Mouse (Mus musculus) heart, adult 11 months (tissue): ENCODE measurements around the gene Tdrd3.

Experiments
- DNase-seq: peaks from one replicate; pipeline ENCODE4 v3.0.0; 2022

Tdrd3 gene

DNA sequence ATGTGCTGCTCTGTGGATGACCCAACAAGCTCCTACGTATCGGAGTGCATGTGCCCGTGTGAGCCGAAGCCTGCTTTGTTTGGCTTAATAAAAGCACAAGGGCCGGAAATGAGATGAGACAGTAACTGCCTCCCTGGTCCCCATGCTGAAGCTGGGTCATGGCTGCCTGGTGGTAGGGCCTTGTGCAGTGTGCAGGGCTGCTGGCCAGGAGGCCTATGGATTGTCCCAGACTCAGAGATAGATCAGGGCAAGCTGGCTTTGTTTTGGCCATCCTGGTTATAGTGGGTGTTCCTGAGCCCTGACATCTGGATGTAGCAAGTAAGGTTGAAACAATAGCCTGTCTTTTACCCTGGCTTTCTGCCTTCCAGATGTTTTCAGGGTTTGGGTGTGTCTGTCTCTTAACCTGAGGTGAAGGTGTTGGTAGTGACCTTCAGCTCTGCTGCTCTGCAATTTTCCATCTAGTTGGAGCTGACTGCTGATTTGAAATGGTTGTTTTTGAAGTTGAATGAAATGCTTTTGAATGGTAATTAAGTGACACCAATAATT lies 39.3 kb downstream of the Tdrd3 start:
- DNase-seq, result peak; percentile 79

DNA sequence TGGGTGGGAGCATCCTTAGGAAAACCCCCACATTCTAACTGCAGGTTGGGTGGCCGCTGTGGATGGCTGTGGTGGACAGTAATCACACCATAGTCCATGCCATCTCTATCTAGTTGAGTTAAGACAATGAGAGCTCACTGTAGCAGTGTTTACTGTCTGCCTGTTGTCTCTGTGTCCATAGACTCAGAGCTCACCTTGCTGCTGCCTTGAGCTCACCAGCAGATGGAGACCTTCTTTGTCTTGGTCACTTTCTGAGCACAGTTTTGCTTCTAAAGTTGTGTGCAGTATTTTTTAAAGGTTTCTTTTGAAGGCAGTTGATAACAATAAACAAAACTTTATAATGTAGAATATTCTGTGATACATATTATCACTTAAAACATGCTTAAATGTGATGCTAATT lies 43.3 kb downstream of the Tdrd3 start:
- no peak for DNase-seq

DNA sequence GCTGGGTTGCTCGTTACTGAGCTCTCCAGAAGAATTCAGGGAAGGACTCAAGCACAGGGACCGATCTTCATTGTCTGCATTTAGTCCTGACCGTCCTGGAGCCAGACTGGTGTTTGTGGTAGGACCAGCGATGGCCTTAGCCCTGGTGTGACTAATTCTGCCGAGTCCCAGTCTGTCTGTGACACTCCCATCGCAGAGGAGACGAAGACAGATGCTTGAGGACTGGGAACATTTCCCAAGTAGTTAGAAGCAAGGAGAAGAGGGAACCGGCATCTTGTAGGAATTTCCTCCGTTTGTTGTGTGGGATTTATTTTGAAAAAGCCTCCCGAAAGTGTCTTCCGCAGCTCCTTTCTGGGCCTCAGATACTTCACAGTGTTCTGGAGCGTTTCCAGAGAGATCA lies 45.1 kb downstream of the Tdrd3 start:
- peak; percentile 90 for DNase-seq

DNA sequence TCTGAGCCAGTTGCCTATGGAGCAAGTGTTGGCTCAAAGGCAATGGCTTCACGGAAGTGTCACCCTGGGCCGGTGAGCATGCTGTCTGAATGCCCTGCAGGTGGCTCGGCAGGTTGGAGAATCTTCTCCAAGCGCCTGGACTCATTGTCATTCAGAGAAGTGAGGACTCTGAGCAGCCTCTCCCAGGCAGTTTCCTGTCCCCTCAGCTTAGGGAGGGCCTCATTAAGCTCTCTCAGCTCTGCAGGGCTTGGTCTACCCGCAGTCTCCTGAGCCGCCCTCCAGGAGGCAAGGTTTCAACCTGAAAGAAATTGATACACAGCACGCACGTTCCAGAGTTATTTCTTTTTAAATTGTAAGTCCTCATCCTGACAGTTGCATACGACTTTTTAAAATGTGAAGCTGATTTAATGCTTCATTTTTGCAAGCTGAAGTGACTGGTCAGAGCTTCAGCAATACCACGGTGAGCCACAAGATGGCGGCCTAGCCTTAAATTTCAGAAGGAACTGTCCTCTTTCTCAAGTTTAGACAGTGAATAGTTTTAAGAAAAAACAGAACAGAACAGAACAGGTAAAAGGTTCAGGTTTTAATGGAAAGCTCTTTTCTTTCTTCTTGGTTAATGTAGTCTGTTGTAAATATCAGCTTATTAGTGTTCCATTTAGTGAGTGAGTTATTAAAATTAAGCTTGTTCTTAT lies 47.7 kb downstream of the Tdrd3 start:
- DNase-seq, result no peak

DNA sequence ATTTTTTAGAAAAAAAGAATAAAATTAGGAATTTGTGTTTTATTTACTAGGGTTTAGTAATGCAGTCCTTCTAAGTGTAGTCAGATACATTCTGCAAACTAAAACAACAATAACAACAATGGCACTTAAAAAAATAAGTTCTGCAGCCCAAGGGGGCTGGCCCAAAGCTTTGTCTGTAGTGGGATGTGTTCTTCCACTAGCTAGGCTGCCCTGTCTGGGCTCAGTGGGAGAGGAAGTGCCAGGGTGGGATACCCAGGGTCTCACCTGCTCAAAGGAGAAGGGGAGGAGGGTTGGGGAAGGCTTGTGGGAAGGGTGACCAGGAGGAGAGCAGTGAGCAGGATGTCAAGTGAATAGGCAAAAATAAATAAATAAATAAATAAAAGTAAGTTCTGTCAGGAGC lies 48.2 kb downstream of the Tdrd3 start:
- DNase-seq, result no peak

DNA sequence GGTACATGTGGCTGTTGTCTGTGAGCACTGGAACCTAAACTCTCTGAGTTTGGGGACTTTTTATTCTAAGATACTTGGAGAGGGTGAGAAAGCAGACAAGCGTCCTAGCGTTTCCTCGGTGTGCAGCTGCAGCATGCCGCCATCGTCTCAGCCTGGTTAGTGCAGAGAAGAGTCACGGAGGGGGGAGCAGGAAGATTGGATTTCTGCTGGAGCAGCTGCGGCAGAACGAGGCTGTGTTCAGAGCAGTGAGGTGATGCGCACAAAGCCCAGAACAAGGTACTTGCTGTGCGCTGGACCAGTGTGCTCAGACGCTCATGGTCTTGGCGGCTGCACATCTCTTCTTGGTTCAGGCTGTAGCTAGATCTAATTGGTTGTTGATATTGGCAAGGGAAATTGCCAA lies 51.1 kb downstream of the Tdrd3 start:
- DNase-seq, result no peak

DNA sequence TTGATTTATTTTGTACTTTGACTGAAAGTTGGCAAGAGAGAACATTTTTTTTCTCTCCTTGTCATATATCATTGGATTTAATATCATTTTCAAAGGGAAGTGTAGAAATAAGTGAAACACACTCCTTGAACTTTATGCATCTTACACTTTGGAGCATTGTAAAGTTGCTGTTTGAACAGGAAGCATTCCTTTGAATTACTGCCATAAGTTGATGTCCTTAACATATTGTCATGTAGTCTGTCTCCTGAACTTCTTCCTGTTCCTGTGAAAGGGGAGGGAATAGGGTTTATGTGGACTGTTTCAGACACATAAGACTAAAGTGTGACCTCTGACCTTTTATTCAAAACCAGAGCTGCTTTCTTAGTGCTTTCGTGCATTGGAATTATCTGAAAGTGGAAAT lies 55.1 kb downstream of the Tdrd3 start:
- no peak for DNase-seq

DNA sequence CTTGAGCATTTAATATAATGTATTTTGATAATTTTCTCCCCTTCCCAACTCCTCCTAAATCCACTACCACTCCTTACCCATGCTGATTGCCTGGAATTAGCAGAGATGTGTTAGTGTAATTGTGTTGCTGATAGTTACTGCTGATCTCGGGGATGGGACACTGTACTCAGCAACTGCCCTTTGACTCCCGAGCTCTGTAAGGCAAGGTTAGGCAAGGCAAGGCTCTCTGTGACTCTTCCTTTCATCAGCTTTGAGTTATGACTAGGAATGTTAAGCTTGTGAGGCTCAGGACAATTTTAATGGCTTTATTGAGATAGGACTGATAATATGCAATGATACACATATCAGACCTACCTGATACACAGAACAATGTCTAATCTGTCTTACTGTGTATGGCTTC lies 56.3 kb downstream of the Tdrd3 start:
- DNase-seq, result no peak

DNA sequence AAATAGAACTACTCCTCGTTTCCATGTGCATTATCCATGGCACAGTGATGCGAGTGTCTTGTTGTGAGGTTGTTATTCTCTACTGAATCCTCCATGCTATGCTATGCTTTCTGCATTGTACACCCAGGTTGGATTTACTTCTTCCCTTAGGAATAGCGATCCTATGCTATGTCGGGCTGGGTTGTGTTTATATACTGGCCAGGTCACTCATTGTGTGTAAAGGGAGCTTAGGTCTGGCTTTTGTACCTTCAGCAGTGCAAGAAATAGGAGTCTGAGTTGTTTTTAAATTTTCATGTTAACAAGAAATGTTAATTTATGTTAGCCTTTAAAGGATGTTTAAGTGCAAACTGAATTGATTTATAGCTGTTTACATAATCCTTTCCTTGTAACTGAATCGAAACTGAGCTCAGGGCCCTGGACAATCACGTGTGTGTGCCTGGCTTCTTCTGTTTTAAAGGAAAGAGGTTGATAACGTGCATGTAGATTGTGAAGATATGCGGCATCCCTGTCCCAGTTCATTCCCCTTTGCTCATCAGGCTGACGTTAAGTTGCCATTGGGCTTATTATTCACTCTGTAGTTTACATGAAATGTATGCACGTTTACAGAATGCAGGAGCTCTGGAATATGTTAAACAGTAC lies 59.4 kb downstream of the Tdrd3 start:
- DNase-seq, result no peak

DNA sequence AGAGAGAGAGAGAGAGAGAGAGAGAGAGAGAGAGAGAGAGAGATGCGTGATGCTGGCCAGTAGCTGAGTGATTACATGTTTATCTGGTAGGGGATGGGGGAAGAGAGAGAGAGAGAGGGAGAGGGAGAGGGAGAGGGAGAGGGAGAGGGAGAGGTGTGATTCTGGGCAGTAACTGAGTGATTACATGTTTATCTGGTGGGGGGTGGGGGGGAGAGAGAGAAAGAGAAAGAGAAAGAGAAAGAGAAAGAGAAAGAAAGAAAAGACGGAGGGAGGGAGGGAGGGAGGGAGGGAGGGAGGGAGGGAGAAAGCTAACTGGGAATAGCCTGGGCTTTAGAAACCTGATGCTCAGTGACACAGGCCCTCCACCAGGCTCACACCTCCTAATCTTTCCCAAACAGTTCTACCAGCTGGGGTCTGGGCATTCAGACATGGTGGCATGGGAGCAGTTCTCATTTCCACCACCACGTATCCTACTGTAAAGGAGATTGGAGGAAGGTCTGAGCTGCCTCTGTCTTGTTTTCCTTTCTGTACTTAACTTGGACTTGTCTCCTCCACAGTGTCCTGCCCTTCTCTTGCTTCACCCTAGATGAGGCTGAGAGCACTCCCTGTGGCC lies 62.0 kb downstream of the Tdrd3 start:
- peak; percentile 89 for DNase-seq

DNA sequence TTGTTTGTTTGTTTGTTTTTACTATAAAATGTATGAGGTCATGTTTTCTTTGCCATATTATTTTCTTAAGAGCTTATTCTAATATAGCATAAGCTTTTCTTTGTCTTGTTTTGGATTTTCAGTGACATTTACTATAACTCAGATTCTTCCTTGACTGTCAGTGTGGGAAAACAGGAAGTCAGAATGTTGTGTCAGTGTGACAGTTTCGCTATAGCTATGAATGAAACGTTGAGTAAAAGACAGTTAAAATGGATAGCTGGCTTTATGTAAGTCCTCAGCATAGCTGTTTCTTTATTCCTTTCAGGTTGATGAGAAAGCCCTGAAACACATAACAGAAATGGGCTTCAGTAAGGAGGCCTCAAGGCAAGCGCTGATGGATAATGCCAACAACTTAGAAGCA lies 69.4 kb downstream of the Tdrd3 start:
- DNase-seq, result no peak

DNA sequence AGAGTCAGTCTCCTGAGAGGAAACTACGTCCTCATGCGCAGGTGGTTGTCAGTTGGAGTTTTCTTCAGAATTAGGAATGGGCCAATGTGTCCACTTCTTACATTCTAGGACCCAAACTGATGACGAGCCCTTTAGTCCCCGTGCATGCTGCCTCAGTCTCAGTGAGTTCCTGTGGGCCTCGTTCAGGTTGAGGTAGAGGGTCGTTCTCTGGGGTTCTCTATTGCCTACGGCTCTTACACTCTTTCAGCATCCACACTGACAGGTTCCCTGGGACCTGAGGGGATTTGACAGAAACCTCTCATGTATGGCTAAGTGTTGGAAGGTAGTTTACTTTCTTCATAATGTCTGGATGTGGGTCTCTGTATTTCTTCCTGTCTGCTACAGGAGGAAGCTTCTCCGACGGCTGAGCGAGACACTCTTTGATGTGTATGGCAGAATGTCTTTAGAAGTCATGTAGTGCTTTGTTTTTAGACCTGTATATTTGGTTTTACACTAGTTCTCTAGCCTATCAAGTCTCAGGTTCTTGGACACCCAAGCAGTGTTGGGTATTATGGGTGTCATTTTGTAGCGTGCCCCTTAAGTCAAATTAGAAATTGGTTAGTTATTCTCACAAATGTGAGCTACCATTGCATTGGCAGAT lies 81.6 kb downstream of the Tdrd3 start:
- DNase-seq, result peak; percentile 85

DNA sequence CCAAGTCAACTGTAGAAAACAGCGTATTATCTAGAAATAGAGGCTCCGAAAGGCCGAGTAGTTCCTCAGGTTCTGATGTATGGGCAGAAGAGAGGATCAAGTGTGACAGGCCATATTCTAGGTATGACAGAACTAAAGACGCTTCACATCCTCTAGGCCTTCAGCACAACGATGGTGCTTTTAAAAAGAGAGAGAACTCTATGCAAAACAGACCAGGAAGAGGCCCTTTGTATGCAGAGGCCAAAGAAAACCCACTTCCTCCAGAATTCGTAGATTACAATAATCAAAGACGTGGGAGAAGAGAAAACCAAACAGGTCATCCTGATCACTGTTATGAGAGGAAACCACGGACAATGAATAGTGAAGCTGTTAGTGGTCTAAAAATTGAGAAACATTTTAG lies 89.5 kb downstream of the Tdrd3 start:
- no peak for DNase-seq

DNA sequence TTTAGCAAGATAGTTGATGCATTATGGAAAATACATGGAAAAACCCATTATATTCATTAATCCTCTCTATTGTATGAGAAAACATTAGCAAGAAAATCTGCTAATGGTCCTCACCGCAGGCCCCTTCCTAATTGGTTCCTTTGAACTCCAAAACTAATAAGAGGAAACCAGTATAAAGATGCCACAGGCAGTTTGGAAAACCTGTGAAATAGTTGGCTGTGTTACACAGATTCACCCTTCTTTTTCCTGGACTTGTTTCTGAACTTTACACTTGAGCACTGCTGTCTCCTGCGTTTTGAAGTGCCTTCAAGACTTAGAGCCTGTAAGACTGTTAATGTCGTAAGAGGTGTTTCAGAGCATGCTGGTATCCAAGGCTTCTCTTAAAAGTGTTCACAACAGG lies 98.8 kb downstream of the Tdrd3 start:
- no peak for DNase-seq

DNA sequence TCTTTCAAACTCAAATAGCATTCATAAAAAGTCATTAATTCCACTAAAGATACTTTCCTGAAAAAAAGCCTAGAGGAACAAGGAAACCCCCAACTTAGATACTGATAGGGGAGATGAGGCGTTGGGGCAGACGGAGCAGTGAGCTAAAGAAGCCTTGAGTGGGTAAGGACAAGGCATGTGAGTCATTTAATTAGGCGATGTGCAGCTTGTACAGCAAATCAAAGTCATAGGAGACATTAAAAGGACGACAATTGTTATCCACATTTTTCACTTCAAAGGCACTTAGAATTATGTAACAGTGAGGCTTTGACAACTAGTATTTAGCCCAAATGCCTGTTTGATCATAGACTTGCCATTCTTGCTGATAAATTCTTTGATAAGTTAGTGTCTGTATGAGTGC lies 100.9 kb downstream of the Tdrd3 start:
- no peak for DNase-seq

DNA sequence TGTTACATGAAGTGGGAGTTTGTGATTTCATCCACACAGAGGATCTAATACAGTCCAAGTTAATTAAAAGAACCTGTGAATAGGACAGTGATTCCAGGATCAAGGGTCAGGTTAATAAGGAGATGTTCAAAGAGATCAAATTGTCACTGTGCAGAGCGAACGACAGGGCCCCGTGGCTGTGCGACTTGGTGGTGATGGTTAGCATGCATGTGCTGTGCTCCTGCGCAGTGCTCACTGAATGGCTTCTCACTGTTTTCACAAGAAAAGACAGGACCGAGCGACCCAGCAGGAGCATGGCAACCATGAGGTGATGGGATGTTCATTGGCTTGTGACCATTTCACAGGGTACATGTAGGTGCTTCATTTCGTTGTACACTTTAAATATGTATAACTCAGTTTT lies 115.4 kb downstream of the Tdrd3 start:
- peak; percentile 64 for DNase-seq

DNA sequence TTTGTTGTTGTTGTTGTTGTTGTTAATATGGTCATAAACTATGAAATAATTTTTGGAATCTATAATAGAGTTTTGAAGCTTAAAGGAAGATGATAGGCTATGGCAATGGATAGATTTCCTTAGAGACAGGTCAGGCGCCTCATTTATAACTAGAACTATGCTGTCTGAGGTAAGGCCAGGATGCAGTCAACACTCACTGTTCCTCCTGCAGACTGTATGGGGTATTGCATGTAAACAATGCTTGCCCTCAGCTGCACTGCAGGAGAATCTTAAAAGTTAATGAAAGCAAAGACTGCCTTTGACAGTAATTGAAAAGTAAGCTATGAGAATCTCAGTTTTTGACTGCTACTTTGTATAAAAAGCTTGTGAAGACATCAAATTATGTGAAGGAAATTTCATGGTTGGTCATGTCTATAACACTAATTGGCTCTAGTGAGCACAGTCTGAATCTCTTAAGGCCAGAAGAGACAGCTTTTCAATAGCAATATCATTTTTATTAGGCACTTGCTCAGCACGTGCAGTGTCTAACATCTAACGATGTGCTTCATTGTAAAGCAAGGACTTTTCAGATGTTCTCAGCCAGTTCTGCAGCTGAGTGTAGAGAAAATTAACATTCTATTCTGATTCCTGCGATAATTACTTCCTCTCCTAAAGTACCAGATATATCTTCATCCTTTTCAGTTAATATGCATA lies 120.8 kb downstream of the Tdrd3 start:
- DNase-seq, result peak; percentile 33

DNA sequence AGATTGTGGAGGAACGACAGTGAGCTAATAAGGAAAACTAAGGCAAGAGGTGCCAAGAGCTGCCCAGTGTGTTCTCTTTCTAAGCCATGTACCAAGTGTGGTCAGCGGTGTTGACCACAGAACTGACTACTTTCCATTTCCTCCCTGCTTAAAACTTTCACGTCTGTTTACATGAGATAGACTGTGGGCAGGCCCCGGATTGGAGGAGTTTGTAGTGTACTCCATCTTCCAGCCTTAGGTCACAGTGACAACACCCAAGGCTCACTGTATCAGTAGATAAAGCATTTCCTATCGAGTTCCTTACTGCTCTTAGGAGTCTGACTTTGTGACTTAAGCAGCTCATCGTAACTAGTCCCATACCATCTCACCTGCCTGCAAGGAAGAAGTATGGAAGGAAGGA lies 133.5 kb downstream of the Tdrd3 start:
- peak; percentile 4 for DNase-seq

DNA sequence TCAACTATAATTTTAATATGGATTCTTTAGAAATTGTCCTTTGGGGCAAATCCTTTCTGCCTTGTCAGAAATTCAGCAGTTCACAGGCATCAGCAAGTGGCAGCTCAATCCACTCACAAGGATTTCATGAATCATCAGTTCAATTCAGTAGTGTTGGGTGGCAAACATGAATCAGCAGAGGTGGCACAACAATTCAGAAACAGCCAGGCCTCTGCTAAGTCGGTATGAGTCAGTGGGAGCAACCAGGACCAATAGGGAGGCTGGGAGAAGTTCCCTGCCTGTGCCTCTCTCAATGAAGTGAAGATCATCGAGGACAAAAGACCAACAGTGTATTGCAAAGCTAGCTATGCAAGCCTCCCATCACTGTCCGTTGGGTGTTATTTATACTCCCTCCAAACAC lies 135.8 kb downstream of the Tdrd3 start:
- no peak for DNase-seq

DNA sequence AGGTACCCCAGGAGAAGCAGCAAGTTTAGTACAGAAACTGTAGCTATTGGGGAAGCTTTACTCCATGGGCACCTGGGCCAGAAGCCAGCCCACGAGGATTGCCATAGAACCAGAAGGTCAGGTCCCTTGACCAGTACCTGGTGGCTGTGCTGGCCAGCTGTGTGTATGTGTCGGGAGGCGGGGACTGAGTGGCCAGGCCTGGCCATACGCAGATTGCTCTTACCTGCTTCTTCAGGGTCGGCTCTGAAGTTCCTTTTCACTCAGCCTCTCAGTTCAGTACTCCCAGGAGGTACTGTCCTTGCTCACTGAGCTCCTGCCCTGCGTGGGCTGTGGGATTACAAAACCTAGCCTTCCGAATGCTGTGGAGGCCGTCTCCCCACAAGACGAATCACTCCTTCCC lies 147.4 kb downstream of the Tdrd3 start:
- peak; percentile 83 for DNase-seq

DNA sequence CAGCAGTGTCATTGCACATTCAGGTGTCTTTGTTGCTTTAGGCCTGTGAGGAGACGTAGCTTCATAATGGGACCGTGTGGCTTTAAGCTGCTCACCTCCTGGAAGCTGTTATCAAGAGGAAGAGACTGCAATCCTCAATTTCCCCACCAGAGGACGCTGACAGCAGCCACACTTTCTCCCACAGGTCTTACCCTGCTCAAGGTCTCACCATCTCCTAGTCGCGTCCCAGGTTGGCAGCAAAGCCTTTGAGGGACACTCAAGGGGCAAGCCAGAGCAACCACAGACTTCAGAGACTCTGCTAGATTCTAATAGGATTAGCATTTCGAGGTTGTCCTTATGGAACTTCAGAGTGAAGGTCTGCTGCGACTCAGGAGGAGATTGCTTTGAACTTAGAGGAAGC lies 149.8 kb downstream of the Tdrd3 start:
- peak; percentile 59 for DNase-seq

DNA sequence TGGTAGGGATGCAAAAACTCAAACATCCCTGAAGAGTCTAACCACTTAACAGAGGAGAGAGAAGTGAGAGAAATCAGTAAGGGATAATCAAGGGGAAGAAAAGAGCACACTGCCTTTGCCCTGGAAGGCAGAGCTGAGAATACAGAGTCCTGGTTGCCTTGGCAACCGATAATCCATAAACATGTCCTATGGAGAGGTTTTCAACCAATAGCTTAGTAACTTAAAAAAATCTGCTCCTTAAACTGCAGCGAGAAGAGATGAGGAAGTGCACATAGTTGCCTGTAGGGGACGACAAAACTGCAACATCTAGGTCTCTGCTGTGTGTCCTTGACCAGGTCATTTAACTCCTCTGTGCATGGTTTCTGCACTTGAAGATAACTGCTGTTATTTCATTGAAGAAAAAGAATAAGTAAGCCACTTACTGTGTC lies 150.6 kb downstream of the Tdrd3 start:
- peak; percentile 73 for DNase-seq
